Mouse (Mus musculus): ENCODE measurements around the gene Map10. TPM values are rescaled to one million over a fixed set of nuclear protein-coding genes. Genes with fewer than 3 reads are reported as not detected.

Map10 gene
- total RNA-seq, 4 experiments from 2014 or later, result 2.7 to 3.5 (median 3.3) TPM

DNA sequence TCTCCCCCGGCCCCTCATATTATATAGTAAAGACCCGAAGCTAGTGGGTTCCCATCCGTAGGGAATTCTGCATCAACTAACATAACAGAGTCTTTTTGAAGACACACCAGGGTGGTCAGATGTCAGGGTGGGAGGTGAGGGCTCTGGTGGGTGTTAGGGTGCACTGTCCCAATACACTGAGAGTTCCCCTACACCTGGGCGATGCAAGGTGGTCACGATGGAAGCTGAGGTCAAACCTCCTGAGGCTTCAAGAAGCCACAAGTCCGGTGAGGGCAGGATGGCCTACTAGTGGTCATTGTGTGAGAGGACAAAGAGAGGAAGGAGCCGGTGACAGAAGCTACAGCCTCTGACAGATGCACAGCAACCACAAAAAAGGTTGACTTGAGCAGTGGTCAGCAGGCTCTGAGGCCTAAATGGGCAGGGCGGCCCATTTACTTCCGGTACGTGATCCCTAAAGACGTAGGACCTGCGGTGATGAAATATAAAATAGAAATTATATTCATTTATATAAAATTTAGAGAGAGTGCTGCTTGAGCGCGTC lies 389 bp upstream of the Map10 start:
- no peak for DNase-seq (ENCODE audit: low spot score in 2 of 2)

DNA sequence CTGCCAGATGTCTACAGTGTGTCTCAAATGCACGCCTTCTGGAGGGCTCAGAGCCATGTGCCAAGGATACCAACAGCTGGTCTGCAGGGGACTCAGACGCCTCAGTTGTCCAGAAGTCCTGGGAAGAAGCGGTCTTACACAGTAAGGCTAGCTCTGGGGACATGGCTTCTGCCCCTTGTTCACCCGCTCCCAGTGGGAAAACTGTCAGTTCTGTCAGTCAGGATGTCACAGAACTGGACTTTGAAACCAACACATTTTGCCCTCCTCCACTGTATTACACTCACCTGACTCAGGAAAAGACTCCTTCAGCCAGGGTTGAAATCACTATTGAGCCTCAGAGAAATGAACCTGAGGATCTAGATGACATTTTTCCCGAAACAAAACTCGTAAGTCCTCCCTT lies 802 bp downstream of the Map10 start:
- DNase-seq (ENCODE audit: low spot score in 2 of 2), result no peak

DNA sequence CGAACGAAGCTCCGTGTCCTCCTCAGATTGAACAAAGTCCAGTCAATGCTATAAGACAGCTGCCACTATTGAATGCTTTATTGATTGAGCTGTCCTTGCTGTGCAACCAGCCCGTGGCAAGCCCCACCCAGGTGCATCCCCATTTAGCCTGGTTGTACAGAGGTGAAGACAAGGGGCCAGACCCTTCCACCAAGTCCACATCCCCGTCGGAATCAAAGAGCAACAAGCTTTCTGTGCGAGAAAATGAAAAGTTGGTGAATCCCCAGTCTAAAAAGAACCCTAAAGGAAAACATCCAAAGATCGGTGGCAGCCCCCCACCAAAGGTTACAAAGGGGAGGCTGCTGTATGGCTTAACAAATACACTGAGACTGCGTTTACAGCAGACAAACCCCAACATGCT lies 1.3 kb downstream of the Map10 start:
- DNase-seq (ENCODE audit: low spot score in 2 of 2), result no peak

GRCm38 (mm10) chr8:125671371-125671770 lies 1.8 kb downstream of the Map10 start:
- no peak for DNase-seq (ENCODE audit: low spot score in 2 of 2)

DNA sequence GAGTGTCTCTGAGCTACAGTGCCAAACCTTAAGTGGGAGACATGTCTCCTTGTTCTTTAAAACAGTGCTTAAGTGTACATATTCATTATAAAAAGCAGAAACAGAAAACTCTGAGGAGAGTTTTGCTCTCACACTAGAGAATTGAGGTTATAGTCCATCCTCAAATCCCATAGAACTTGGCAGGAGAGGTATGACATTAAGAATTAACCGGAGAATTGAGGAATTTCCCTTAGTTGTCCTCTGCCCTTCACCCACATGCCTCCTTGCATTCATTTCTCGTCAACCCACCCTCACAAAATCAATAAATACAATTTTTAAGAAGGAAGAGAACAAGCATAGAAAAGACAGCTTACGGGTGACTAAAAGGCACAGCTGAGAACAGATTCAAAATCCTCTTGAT lies 6.2 kb downstream of the Map10 start:
- no peak for DNase-seq (ENCODE audit: low spot score in 2 of 2)

GRCm38 (mm10) chr8:125677484-125677883 lies 7.9 kb downstream of the Map10 start:
- no peak for DNase-seq (ENCODE audit: low spot score in 2 of 2)

GRCm38 (mm10) chr8:125678854-125679648 lies 9.4 kb downstream of the Map10 start:
- no peak for DNase-seq (ENCODE audit: low spot score in 2 of 2)

GRCm38 (mm10) chr8:125680851-125681408 lies 11.3 kb downstream of the Map10 start:
- no peak for DNase-seq (ENCODE audit: low spot score in 2 of 2)

GRCm38 (mm10) chr8:125685216-125685760 lies 15.7 kb downstream of the Map10 start:
- DNase-seq (ENCODE audit: low spot score in 2 of 2), result no peak

- no peak for DNase-seq (ENCODE audit: low spot score in 2 of 2)
Measured at GRCm38 (mm10) chr8:125686221-125686865, 16.7 kb downstream of the Map10 start.

- DNase-seq (ENCODE audit: low spot score in 2 of 2), result no peak
Measured at GRCm38 (mm10) chr8:125690166-125690915, 20.7 kb downstream of the Map10 start.

GRCm38 (mm10) chr8:125690961-125691360 lies 21.3 kb downstream of the Map10 start:
- DNase-seq (ENCODE audit: low spot score in 2 of 2), result no peak

GRCm38 (mm10) chr8:125692447-125692846 lies 22.8 kb downstream of the Map10 start:
- DNase-seq (ENCODE audit: low spot score in 2 of 2), result no peak

- no peak for DNase-seq (ENCODE audit: low spot score in 2 of 2)
Measured at GRCm38 (mm10) chr8:125693197-125693596, 23.6 kb downstream of the Map10 start.

GRCm38 (mm10) chr8:125695951-125696350 lies 26.3 kb downstream of the Map10 start:
- DNase-seq (ENCODE audit: low spot score in 2 of 2), result no peak

GRCm38 (mm10) chr8:125699391-125700025 lies 29.9 kb downstream of the Map10 start:
- no peak for DNase-seq (ENCODE audit: low spot score in 2 of 2)

- no peak for DNase-seq (ENCODE audit: low spot score in 2 of 2)
Measured at GRCm38 (mm10) chr8:125700407-125700806, 30.8 kb downstream of the Map10 start.

DNA sequence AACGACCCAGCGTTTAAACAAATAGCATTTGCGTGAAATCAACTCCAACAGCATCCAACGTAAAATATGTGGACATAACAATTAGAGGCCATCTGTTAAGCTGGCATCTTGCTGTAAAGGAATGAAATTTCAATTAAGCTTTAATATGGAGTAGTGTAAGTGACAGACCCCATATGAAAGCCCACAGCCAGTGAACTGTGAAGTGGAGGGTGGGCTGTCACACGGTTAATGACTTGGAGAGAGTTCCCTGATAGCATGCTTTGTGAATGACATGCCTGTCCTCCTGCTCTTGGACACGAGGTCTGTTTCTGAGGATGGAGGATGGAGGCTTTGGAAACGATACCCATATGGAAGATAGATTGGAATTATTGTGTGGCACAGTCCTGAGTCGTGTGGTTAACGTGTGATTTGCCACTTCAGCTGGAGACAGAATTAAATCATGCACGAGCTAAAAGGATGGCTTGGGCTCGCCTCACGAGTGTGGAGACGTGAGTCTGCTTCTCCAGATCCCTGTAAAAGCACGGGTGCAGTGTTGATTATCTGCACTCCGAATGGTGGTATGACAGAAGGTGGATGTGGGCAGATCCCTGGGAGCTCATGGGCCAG lies 33.4 kb downstream of the Map10 start:
- no peak for DNase-seq (ENCODE audit: low spot score in 2 of 2)

DNA sequence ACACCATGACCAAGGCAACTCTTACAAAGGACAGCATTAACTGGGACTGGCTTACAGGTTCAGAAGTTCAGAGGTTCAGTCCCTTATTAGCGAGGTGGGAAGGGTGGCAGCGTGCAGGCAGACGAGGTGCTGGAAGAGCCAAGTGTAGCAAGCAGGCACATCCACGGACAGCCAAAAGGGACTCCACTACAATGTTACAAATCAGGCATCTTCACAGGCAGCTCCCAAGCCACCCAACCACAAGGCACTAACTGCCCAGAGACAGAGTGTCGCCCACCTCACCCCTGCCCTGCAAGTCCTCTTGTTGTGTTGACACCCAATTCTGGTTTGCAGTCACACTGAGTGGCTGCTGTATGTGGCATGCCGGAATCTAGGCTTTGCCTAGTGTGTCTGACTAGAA lies 34.8 kb downstream of the Map10 start:
- DNase-seq (ENCODE audit: low spot score in 2 of 2), result no peak

DNA sequence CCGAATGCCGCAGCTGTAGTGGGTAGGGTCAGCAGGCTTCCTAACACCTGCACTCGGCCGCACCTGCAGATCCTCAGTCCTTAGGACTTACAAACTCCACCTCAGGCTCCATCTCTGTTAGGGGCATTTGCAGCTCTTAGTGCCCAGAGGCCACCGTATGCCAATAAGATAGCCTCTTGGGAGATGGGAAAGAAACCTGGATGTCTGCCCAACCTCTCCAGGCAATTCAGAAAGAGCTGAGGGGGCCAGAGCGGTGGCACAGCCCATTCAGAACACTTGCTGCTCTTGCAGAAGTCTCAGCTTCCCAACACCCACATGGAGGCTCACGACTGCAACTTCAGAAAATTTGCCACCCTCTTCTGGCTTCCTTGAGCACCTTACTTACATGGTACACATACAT lies 36.2 kb downstream of the Map10 start:
- DNase-seq (ENCODE audit: low spot score in 2 of 2), result no peak

All from gastrocnemius, adult 8-10 months (tissue).